Mouse (Mus musculus): ENCODE results near the gene Gm21671.
"Not testable (repeated sequence)": the region's sequence is repeated elsewhere in the genome, so short reads cannot be mapped to it uniquely, and the experiment has no call there.

Gm21671 gene

GRCm38 (mm10) chr5:25954317-25954716, at the start of gene Gm21671:
Gene Gm21671, minus strand, starts transcription at chr5:25954417.
- not testable (repeated sequence) for DNase-seq (ENCODE audit: low spot score)

DNA sequence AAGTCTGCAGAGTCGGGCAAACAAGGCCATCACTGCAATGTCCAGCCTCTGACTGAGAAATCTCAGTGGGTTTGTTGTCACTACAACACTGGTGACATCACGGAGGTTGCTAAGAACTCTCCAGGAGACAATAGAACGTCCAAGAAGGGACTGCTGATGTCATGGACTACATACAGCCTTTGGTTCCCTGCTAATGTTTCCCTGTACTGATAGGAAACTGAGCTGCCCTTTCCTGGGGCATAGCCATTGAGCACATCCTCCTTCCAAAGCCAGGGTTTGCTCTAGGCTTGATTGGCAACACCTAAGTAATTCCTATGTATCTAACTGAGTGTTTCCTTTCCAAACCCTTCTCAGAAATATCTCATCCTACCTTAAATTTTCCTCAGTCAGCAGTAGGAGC, 34.3 kb upstream of the Gm21671 start, which contains the start of gene Gm21698:
Gene Gm21698, minus strand, starts transcription at position 101 of the 400 bp plus-strand sequence.
- DNase-seq (ENCODE audit: low spot score): not testable (repeated sequence)

GRCm38 (mm10) chr5:25972563-25972962, 18.3 kb upstream of the Gm21671 start, which contains the start of gene Gm21680:
Gene Gm21680, minus strand, starts transcription at chr5:25972663.
- DNase-seq (ENCODE audit: low spot score): not testable (repeated sequence)

DNA sequence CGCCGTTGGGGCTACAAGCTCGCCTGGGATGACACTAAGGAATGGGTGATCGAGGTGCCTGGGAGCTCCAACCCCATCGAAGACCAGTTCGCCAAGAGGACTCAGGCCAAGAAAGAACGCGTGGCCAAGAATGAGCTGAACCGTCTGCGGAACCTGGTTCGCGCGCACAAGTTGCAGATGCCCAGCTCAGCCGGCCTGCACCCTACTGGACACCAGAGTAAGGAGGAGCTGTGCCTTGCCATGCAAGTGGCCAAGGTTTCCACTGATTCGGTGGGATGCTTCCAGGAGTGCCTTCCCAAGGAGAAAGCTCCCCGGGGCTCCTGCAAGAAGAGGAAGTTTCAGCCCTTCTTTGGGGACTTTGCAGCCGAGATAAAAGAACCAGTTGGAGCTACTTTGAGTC, 2.8 kb upstream of the Gm21671 start:
- not testable (repeated sequence) for DNase-seq (ENCODE audit: low spot score)

DNA sequence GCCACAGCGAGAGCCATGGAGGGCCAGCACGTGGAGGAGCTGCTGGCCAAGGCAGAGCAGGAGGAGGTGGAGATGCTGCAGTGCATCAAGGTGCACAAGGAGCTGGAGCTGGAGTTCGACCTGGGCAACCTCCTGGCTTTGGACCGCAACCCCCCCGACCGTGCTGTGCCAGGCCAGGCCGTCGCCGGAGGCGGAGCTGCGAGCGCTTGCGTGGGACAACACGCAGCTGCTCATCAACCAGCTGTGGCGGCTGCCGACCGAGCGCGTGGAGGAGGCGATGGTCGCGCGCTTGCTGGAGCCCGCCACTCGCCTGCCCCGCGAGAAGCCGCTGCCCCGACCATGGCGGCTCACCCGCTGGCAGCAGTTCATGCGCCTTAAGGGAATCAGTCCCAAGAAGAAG, 2.4 kb upstream of the Gm21671 start:
- DNase-seq (ENCODE audit: low spot score): peak; percentile 32

GRCm38 (mm10) chr5:25945391-25945790, 8.8 kb downstream of the Gm21671 start:
- not testable (repeated sequence) for DNase-seq (ENCODE audit: low spot score)

GRCm38 (mm10) chr5:25942281-25942680, 11.9 kb downstream of the Gm21671 start, which contains the start of gene Gm21663:
Gene Gm21663, minus strand, starts transcription at chr5:25942381.
- not testable (repeated sequence) for DNase-seq (ENCODE audit: low spot score)
